Mouse (Mus musculus) liver, postnatal 0 days (tissue): ENCODE measurements around the gene Tyro3. TPM values are rescaled to one million over a fixed set of nuclear protein-coding genes. Genes with fewer than 3 reads are reported as not detected.
A peak's percentile ranks its signal among the peaks of the same experiment; 100 is the strongest.

Experiments
- ATAC-seq: fragments of 200-750 bp; cut with Nextera tagmentation; 2 replicates; pipeline ENCODE4 v1.8.0; 2017; ENCODE audit warnings: mild to moderate bottlenecking, moderate library complexity
- DNase-seq: peaks from one replicate; pipeline ENCODE4 v3.0.0-alpha.2; 2016
- H3K27ac ChIP-seq: fragments of 300-500 bp; sonication (generic); 2 replicates; pipeline ENCODE4 v1.5.1; 2014; ENCODE audit warnings: antibody characterized with exemption, moderate library complexity, mild to moderate bottlenecking, low read depth
- H3K27me3 ChIP-seq: fragments of 300-500 bp; sonication (generic); 2 replicates; pipeline ENCODE4 v1.6.1; 2014; ENCODE audit warnings: low read length, control low read depth, mixed read lengths; ENCODE audit not compliant: insufficient read depth
- H3K36me3 ChIP-seq: fragments of 300-500 bp; sonication (generic); replicated peaks from 2 replicates; pipeline ENCODE4 v1.6.1; 2014; ENCODE audit warnings: mild to moderate bottlenecking, control low read depth, low read length, moderate library complexity, mixed read lengths; ENCODE audit not compliant: insufficient read depth
- H3K4me1 ChIP-seq: fragments of 300-500 bp; sonication (generic); 2 replicates; pipeline ENCODE4 v1.6.1; 2014; ENCODE audit warnings: antibody characterized with exemption, mild to moderate bottlenecking, control low read depth; ENCODE audit not compliant: insufficient read depth
- H3K4me2 ChIP-seq: fragments of 300-500 bp; sonication (generic); 2 replicates; pipeline ENCODE4 v1.6.1; 2014; ENCODE audit warnings: low read depth, mild to moderate bottlenecking, low read length, moderate library complexity, mixed read lengths
- H3K4me3 ChIP-seq: fragments of 300-500 bp; sonication (generic); 2 replicates; pipeline ENCODE4 v1.5.1; 2014; ENCODE audit warnings: low read depth, low read length
- H3K9ac ChIP-seq: fragments of 300-500 bp; sonication (generic); replicated peaks from 2 replicates; pipeline ENCODE4 v1.6.1; 2014; ENCODE audit warnings: mild to moderate bottlenecking, moderate library complexity
- H3K9me3 ChIP-seq: fragments of 300-500 bp; sonication (generic); 2 replicates; pipeline ENCODE4 v1.6.1; 2016; ENCODE audit warnings: mild to moderate bottlenecking, control low read depth, low read length, mixed read lengths
- CTCF ChIP-seq: sonication (generic); IDR thresholded peaks from 2 replicates; pipeline ENCODE4 v1.5.1; 2016; ENCODE audit warnings: antibody characterized with exemption, low read depth
- EP300 ChIP-seq: IDR thresholded peaks from 2 replicates; pipeline ENCODE4 v1.6.1; 2016; ENCODE audit warnings: antibody characterized with exemption, low read depth, mild to moderate bottlenecking
- WGBS: fragments of 180-500 bp; shearing (Covaris S2); extraction: QIAGEN DNeasy Blood & Tissue Kit; methylation state at CpG from one replicate; pipeline ENCODE4 v1.1.7; 2014; ENCODE audit not compliant: insufficient replicate concordance; 5-methylcytosine and 5-hydroxymethylcytosine counted together
- polyA plus RNA-seq: library from polyadenylated mRNA; unstranded; fragments of >200 nt; fragmentation: Nextera tagmentation; extraction: Ambion mirVana; gene quantifications from 2 replicates; pipeline ENCODE4 v1.2.1, GENCODE M21; 2015

Gene Tyro3
- polyA plus RNA-seq, 1 experiment from 2014 or later = 0.26 TPM

DNA sequence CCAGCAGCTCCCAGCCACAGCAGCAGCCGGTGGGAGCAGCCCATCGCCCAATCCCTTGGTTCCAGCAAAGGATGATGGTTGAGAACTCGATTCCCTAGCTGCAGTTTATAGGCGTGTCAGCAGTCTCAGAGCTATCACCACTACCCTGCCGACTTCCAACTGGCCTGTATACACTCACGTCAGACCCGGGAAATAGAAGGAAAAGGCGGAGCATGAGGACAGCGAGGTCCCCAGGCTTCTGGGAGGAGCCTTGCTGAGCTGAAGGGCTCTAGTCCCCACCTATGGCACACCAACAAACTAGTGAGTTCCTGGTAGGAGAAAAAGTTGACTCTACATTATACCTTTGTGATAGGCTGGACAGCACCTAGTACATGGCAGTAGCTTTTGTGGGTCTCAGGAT, 37.3 kb upstream of the Tyro3 start, which contains the start of gene Ltk:
Gene Ltk, minus strand, starts transcription at position 181 of the 400 bp plus-strand sequence.
- DNase-seq = no peak
- no peak within 1 kb of the TSS for H3K27ac ChIP-seq
- 0 out of 2 replicates have a peak within 1 kb of the TSS, but pooled peaks have one; percentile 96 for H3K4me2 ChIP-seq
- no peaks in the 10 kb centered on the region for H3K9me3 ChIP-seq
- 14% methylated on average over 9 of the region's 9 CpGs for WGBS
- ATAC-seq = no peak
- TF ChIP-seq CTCF (no peak), EP300 (no peak)
- no peak within 1 kb of the TSS for H3K4me3 ChIP-seq
- H3K36me3 ChIP-seq = peaks cover 3% of the 10 kb centered on the region; the same call in 1 of the 2 replicates
- H3K4me1 ChIP-seq = peaks cover 10% of the 10 kb centered on the region
- H3K9ac ChIP-seq = no peak within 1 kb of the TSS
- peaks cover 41% of the 10 kb centered on the region for H3K27me3 ChIP-seq

DNA sequence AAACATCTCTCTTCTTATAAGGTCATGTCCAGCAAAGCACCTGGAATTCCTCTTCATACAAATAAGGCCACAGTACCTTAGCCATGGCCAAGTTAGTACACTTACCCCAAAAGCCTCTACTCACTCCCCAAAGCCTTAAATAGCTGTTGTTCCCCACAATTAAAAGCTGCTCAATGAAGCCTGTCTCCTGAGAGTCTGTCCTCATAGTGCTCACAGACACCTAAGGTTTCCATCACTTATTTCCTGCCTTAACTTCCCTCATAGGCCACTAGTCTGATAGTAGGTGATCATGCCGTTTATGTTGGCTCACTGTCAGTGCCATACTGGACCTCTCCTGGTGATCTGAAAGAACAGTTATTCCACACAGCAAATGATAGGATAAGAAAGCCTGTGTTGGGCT, 35.3 kb upstream of the Tyro3 start:
- ATAC-seq = no peak
- Histone ChIP-seq H3K9me3 (no peaks in the 10 kb centered on the region), H3K4me3 (no peak overlapping the region), H3K4me2 (no peak overlapping the region), H3K27me3 (peaks cover 29% of the 10 kb centered on the region), H3K27ac (no peak overlapping the region), H3K4me1 (peaks cover 10% of the 10 kb centered on the region), H3K36me3 (peaks cover 4% of the 10 kb centered on the region; the same call in 1 of the 2 replicates), H3K9ac (no peak overlapping the region)
- WGBS = 43% methylated on average over 1 of the region's 1 CpGs
- TF ChIP-seq EP300 = no peak
- TF ChIP-seq CTCF = no peak
- DNase-seq = no peak

DNA sequence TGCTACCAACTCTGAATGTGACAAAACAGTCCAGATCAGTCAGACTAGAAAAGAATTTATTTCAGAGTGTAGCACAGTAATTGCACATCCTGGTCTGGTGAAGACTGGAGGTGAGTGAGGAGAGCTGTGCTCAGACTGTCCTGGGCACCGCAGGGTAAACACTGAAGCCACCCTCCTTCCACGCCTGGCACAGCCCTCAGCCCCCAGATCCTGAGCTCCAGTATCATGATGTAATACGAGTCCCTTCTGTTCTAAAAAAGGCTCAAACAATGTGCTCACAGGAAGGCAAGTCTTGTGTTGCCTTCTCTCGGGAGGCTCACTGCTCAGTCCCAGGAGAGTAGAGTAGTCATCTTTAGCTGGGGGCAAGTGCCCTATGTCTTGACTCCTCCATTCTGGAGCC, 33.6 kb upstream of the Tyro3 start:
- WGBS = 71% methylated on average over 4 of the region's 4 CpGs

DNA sequence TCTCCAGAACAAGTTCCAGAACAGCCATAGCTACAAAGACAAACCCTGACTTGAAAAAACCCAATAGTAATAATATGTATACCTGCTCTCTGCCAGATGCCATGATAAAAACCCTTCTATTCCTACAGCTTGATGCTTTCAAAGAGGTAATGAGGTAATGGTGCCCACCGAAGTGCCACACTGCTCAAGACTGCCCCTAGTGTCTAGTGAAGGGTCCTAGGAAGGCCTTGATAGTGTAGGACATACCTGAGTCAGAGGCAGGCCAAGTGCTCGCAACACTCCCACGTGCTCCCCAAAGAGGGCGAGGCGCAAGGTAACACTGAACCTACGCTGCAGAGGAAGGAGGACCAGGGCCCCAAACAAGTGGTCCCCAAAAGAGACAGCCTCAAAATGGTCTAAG, 30.3 kb upstream of the Tyro3 start:
- no peak for ATAC-seq
- Histone ChIP-seq H3K36me3 (peaks cover 29% of the 10 kb centered on the region), H3K4me3 (no peak overlapping the region), H3K9ac (no peak overlapping the region), H3K9me3 (no peaks in the 10 kb centered on the region), H3K27ac (no peak overlapping the region), H3K4me2 (no peak overlapping the region), H3K27me3 (no peaks in the 10 kb centered on the region), H3K4me1 (no peaks in the 10 kb centered on the region)
- WGBS = 91% methylated on average over 6 of the region's 6 CpGs
- no peak for DNase-seq
- TF ChIP-seq CTCF (peak; percentile 52), EP300 (no peak)

More for the DNA sequence above, 33.6 kb upstream of the Tyro3 start:
- H3K4me1 ChIP-seq = no peaks in the 10 kb centered on the region; the same call in 1 of the 2 replicates
- peaks cover 14% of the 10 kb centered on the region for H3K27me3 ChIP-seq
- no peak overlapping the region for H3K4me3 ChIP-seq
- DNase-seq = no peak
- no peak overlapping the region for H3K27ac ChIP-seq
- ATAC-seq = no peak
- no peaks in the 10 kb centered on the region for H3K9me3 ChIP-seq
- H3K4me2 ChIP-seq = no peak overlapping the region
- TF ChIP-seq CTCF = no peak
- no peak for TF ChIP-seq EP300
- no peak overlapping the region for H3K9ac ChIP-seq
- H3K36me3 ChIP-seq = peaks cover 14% of the 10 kb centered on the region

DNA sequence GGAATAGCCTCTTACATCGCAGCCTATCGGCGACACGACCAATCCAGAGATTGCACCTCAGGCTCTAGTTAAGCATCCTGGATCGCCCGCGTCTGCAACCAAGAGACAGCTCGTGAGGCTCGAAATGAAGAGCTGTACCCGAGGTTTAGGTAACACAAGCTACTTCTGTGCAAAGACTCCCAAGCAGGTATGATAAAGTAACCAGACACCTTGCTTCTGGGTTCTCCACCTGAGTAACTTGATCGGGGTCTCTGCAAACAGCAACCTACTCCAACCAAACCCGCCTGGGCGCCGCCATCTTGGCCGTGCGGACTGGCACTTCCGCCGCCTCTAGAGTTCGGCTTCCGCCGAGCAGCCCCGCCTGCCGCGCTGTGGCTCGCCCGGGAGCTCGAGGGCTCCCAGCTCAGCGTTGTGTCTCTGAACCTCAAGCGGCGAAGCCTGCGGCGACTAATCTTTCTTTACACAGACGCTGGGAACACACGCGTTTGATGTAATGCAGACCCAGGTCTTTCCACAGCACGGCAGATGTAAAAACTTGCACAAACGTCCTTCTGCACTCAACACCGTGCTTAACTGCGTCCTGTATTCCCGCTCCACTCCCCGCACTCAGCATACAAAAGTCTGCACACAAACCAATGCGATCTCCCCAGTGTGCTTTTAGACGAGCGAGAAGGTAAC, 10.2 kb upstream of the Tyro3 start, which contains the start of gene Rpap1:
Gene Rpap1, minus strand, starts transcription at position 332 of the 678 bp plus-strand sequence.
- H3K9ac ChIP-seq = peak within 1 kb of the TSS; percentile 57
- peak within 1 kb of the TSS; percentile 79 for H3K4me3 ChIP-seq
- peak within 1 kb of the TSS; percentile 26; the same call in 1 of the 2 replicates for H3K27ac ChIP-seq
- 0 out of 2 replicates have a peak, but pooled peaks cover 7% of the 10 kb centered on the region for H3K36me3 ChIP-seq
- under 1% methylated on average over 44 of the region's 44 CpGs for WGBS
- DNase-seq (peak; percentile 85), ATAC-seq (peak; percentile 98)
- H3K9me3 ChIP-seq = no peaks in the 10 kb centered on the region
- H3K4me1 ChIP-seq = peaks cover 15% of the 10 kb centered on the region
- TF ChIP-seq EP300 = 0 out of 2 replicates have a peak, but pooled peaks have one; percentile 11
- 0 out of 2 replicates have a peak, but pooled peaks have one; percentile 4 for TF ChIP-seq CTCF
- peak within 1 kb of the TSS; percentile 95 for H3K4me2 ChIP-seq
- H3K27me3 ChIP-seq = no peaks in the 10 kb centered on the region

DNA sequence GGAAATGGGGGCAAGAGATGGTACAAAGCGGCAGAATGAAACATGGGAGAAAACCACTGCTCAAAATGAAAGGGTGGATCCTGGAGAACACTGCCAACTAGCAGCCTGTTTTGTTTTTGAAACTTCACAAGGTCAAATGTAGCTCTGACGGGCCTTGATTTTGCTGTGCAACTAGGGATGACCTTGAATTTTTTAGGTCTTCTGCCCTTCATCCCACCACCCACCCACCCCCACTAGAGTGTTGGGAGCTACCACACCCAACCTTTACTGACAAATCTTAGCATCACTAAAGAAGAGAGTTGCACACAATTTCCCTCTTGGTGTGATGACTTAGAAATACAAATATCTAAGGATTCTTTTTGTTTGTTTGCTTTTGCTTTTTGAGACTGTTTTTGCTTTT, 7.5 kb upstream of the Tyro3 start:
- WGBS = 81% methylated on average over 2 of the region's 2 CpGs
- no peaks in the 10 kb centered on the region for H3K9me3 ChIP-seq
- H3K4me2 ChIP-seq = no peak overlapping the region
- DNase-seq = no peak
- no peak for TF ChIP-seq EP300
- TF ChIP-seq CTCF = no peak
- ATAC-seq = no peak
- peaks cover 15% of the 10 kb centered on the region for H3K4me1 ChIP-seq
- no peak overlapping the region for H3K9ac ChIP-seq
- H3K36me3 ChIP-seq = no peaks in the 10 kb centered on the region
- H3K27me3 ChIP-seq = no peaks in the 10 kb centered on the region
- H3K27ac ChIP-seq = no peak overlapping the region
- H3K4me3 ChIP-seq = no peak overlapping the region
